Mouse (Mus musculus): ENCODE results near the gene Actr5. TPM values are rescaled to one million over a fixed set of nuclear protein-coding genes. Genes with fewer than 3 reads are reported as not detected.

The Actr5 gene
- polyA plus RNA-seq, 1 experiment from 2014 or later: 16.7 TPM

GRCm38 (mm10) chr2:158673493-158673892 lies 48.8 kb downstream of the Actr5 start:
- 66% methylated on average over 4 of the region's 4 CpGs for WGBS
- peak; percentile 27 for DNase-seq (ENCODE audit: low spot score)
- Histone ChIP-seq H3K4me3 (no peak overlapping the region), H3K36me3 (replicated peaks) (no peaks in the 10 kb centered on the region), H3K9me3 (no peaks in the 10 kb centered on the region), H3K27ac (replicated peaks) (no peak overlapping the region), H3K27me3 (replicated peaks; ENCODE audit: low read depth, poor library complexity, severe bottlenecking) (peaks cover 26% of the 10 kb centered on the region), H3K4me1 (peaks cover 60% of the 10 kb centered on the region)

GRCm38 (mm10) chr2:158674131-158674530 lies 49.4 kb downstream of the Actr5 start:
- Histone ChIP-seq H3K36me3 (replicated peaks) (no peaks in the 10 kb centered on the region), H3K27ac (replicated peaks) (no peak overlapping the region), H3K4me3 (no peak overlapping the region), H3K9me3 (no peaks in the 10 kb centered on the region), H3K4me1 (peaks cover 54% of the 10 kb centered on the region), H3K27me3 (replicated peaks; ENCODE audit: low read depth, poor library complexity, severe bottlenecking) (peaks cover 20% of the 10 kb centered on the region)
- DNase-seq (ENCODE audit: low spot score): no peak
- WGBS: 71% methylated on average over 6 of the region's 6 CpGs

GRCm38 (mm10) chr2:158674759-158675158 lies 50.1 kb downstream of the Actr5 start:
- no peak overlapping the region for H3K4me3 ChIP-seq
- no peak for DNase-seq (ENCODE audit: low spot score)
- 86% methylated on average over 7 of the region's 7 CpGs for WGBS

GRCm38 (mm10) chr2:158675161-158675560 lies 50.5 kb downstream of the Actr5 start:
- H3K27ac ChIP-seq (replicated peaks): no peak overlapping the region
- no peak for DNase-seq (ENCODE audit: low spot score)
- H3K4me3 ChIP-seq: no peak overlapping the region
- H3K4me1 ChIP-seq: peaks cover 48% of the 10 kb centered on the region
- H3K9me3 ChIP-seq: no peaks in the 10 kb centered on the region
- peaks cover 9% of the 10 kb centered on the region for H3K27me3 ChIP-seq (replicated peaks; ENCODE audit: low read depth, poor library complexity, severe bottlenecking)
- 84% methylated on average over 6 of the region's 6 CpGs for WGBS
- H3K36me3 ChIP-seq (replicated peaks): no peaks in the 10 kb centered on the region

More at GRCm38 (mm10) chr2:158674759-158675158, 50.1 kb downstream of the Actr5 start:
- Histone ChIP-seq H3K27ac (replicated peaks) (no peak overlapping the region), H3K4me1 (peaks cover 49% of the 10 kb centered on the region), H3K9me3 (no peaks in the 10 kb centered on the region), H3K36me3 (replicated peaks) (no peaks in the 10 kb centered on the region), H3K27me3 (replicated peaks; ENCODE audit: low read depth, poor library complexity, severe bottlenecking) (peaks cover 14% of the 10 kb centered on the region)

GRCm38 (mm10) chr2:158675907-158676533 lies 51.3 kb downstream of the Actr5 start:
- WGBS: 90% methylated on average over 12 of the region's 12 CpGs
- no peak overlapping the region for H3K4me3 ChIP-seq
- DNase-seq (ENCODE audit: low spot score): no peak
- H3K9me3 ChIP-seq: no peaks in the 10 kb centered on the region
- H3K36me3 ChIP-seq (replicated peaks): no peaks in the 10 kb centered on the region
- no peak overlapping the region for H3K27ac ChIP-seq (replicated peaks)
- peaks cover 44% of the 10 kb centered on the region for H3K4me1 ChIP-seq
- H3K27me3 ChIP-seq (replicated peaks; ENCODE audit: low read depth, poor library complexity, severe bottlenecking): peaks cover 3% of the 10 kb centered on the region

- 64% methylated on average over 8 of the region's 8 CpGs for WGBS
- Histone ChIP-seq H3K9me3 (no peaks in the 10 kb centered on the region), H3K27me3 (replicated peaks; ENCODE audit: low read depth, poor library complexity, severe bottlenecking) (no peaks in the 10 kb centered on the region), H3K36me3 (replicated peaks) (no peaks in the 10 kb centered on the region), H3K4me1 (peaks cover 45% of the 10 kb centered on the region), H3K4me3 (no peak overlapping the region), H3K27ac (replicated peaks) (no peak overlapping the region)
- no peak for DNase-seq (ENCODE audit: low spot score)
Measured at GRCm38 (mm10) chr2:158677946-158678345, 53.3 kb downstream of the Actr5 start.

- H3K9me3 ChIP-seq: no peaks in the 10 kb centered on the region
- 95% methylated on average over 7 of the region's 7 CpGs for WGBS
- H3K27ac ChIP-seq (replicated peaks): no peak overlapping the region
- DNase-seq (ENCODE audit: low spot score): no peak
- no peaks in the 10 kb centered on the region for H3K27me3 ChIP-seq (replicated peaks; ENCODE audit: low read depth, poor library complexity, severe bottlenecking)
- H3K4me1 ChIP-seq: peaks cover 39% of the 10 kb centered on the region
- H3K36me3 ChIP-seq (replicated peaks): no peaks in the 10 kb centered on the region
- no peak overlapping the region for H3K4me3 ChIP-seq
Measured at GRCm38 (mm10) chr2:158679091-158679490, 54.4 kb downstream of the Actr5 start.

- H3K4me3 ChIP-seq: no peak overlapping the region
- H3K4me1 ChIP-seq: peaks cover 38% of the 10 kb centered on the region
- no peaks in the 10 kb centered on the region for H3K36me3 ChIP-seq (replicated peaks)
- no peaks in the 10 kb centered on the region for H3K27me3 ChIP-seq (replicated peaks; ENCODE audit: low read depth, poor library complexity, severe bottlenecking)
- 65% methylated on average over 10 of the region's 10 CpGs for WGBS
- no peak overlapping the region; the same call in 1 of the 2 replicates for H3K27ac ChIP-seq (replicated peaks)
- DNase-seq (ENCODE audit: low spot score): no peak
- H3K9me3 ChIP-seq: no peaks in the 10 kb centered on the region
Measured at GRCm38 (mm10) chr2:158680357-158680889, 55.7 kb downstream of the Actr5 start.

- Histone ChIP-seq H3K27me3 (replicated peaks; ENCODE audit: low read depth, poor library complexity, severe bottlenecking) (no peaks in the 10 kb centered on the region), H3K36me3 (replicated peaks) (no peaks in the 10 kb centered on the region), H3K4me3 (no peak overlapping the region), H3K4me1 (peaks cover 49% of the 10 kb centered on the region), H3K9me3 (no peaks in the 10 kb centered on the region), H3K27ac (replicated peaks) (no peak overlapping the region)
- DNase-seq (ENCODE audit: low spot score): no peak
- 82% methylated on average over 6 of the region's 6 CpGs for WGBS
Measured at GRCm38 (mm10) chr2:158681714-158682113, 57.0 kb downstream of the Actr5 start.

- WGBS: 64% methylated on average over 11 of the region's 11 CpGs
Measured at GRCm38 (mm10) chr2:158682344-158683037, 57.8 kb downstream of the Actr5 start.

GRCm38 (mm10) chr2:158683038-158683413 lies 58.3 kb downstream of the Actr5 start:
- Histone ChIP-seq H3K9me3 (no peaks in the 10 kb centered on the region), H3K27ac (replicated peaks) (no peak overlapping the region), H3K36me3 (replicated peaks) (no peaks in the 10 kb centered on the region), H3K27me3 (replicated peaks; ENCODE audit: low read depth, poor library complexity, severe bottlenecking) (no peaks in the 10 kb centered on the region), H3K4me3 (no peak overlapping the region), H3K4me1 (peaks cover 56% of the 10 kb centered on the region)
- peak; percentile 24 for DNase-seq (ENCODE audit: low spot score)
- WGBS: 23% methylated on average over 4 of the region's 4 CpGs

More at GRCm38 (mm10) chr2:158682344-158683037, 57.8 kb downstream of the Actr5 start:
- peaks cover 55% of the 10 kb centered on the region for H3K4me1 ChIP-seq
- no peak overlapping the region for H3K27ac ChIP-seq (replicated peaks)
- H3K9me3 ChIP-seq: no peaks in the 10 kb centered on the region
- no peak for DNase-seq (ENCODE audit: low spot score)
- no peaks in the 10 kb centered on the region for H3K27me3 ChIP-seq (replicated peaks; ENCODE audit: low read depth, poor library complexity, severe bottlenecking)
- H3K4me3 ChIP-seq: no peak overlapping the region
- H3K36me3 ChIP-seq (replicated peaks): no peaks in the 10 kb centered on the region

GRCm38 (mm10) chr2:158684247-158684843 lies 59.7 kb downstream of the Actr5 start:
- Histone ChIP-seq H3K27ac (replicated peaks) (no peak overlapping the region), H3K27me3 (replicated peaks; ENCODE audit: low read depth, poor library complexity, severe bottlenecking) (no peaks in the 10 kb centered on the region), H3K4me1 (peaks cover 61% of the 10 kb centered on the region), H3K4me3 (no peak overlapping the region), H3K36me3 (replicated peaks) (no peaks in the 10 kb centered on the region), H3K9me3 (no peaks in the 10 kb centered on the region)
- WGBS: 70% methylated on average over 9 of the region's 9 CpGs
- DNase-seq (ENCODE audit: low spot score): no peak
